Mouse (Mus musculus) adipocyte (in vitro differentiated cells): Measurements from ENCODE around the gene Ppl.

ENCODE experiments used
- DNase-seq: peaks from one replicate; pipeline ENCODE4 v3.0.0-alpha.2; 2016; ENCODE audit warnings: low spot score

Gene Ppl

DNA sequence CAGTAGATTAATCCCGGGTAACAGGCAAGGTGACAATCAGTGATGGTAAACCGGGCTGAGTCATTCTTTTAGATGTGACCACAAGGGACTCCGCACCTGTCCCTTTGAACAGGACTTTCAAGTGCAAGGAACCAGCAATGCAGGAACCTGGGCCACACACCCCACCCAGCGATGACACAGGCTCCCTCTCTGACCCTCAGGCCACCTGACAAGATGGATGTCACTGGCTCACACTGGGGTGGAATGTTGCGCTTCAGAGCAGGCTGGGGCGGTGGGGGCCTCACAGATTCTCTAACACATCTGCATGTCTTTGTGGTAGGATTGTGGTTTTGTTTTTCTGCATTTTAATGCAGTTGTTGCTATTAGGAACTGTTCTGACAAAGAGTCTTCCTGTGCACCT lies 8.7 kb downstream of the Ppl start:
- DNase-seq = no peak

DNA sequence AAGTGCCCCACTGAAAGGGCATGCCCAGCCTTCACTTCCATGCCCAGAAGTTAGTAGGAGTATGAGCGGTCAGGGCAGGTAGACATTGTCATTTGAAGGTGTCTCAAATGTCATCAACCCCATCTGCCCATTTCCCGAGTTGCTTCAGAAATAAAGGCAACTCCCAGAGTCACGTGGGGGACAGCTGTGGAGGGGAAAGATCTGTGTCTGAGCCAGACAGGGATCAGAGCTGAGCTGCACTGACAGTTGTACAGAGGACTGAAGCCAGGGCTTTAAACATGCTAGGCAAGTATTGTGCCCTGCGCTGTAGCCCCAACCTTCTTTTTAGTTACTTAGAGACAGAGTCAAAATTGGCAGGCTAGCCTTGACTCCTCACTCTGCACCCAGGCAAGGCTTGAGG lies 12.4 kb downstream of the Ppl start:
- DNase-seq = no peak

DNA sequence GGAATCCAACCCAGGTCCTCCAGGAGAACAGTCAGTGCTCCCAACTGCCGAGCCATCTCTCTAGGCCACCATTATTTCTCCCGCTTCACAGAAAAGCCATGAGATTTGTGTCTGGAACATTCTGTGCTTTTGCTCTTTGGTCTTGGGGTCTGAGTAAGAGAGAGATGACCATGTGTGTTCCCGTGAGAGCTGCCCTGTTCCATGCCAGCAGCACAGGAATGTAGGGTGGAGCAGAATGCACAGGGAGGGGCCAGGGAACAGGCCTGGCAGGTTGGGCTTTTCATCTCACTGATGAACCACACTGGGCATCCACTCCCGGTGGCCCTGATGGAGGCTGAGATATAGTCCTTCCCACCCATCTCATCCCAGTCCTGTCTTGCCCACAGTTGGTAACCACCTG lies 12.8 kb downstream of the Ppl start:
- DNase-seq = no peak

DNA sequence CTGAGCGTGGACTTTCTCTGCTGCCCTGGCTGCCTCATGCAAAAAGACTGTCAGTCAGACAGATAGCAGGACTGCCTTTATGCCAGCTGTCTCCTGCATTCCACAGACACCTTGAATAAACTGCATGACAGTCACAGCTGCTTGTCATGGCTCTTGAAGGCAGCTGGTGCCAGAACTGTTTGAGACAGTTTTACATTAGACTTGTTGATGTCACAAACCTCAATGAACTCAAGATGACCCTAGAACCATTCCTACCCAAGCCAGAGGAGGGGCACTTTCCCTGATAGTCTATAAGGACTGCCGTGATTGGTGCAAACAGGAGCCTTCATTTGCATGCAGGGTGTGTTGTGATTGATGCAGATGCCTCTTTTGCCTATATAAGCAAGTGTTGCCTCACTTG lies 18.6 kb downstream of the Ppl start:
- DNase-seq = peak; percentile 39

DNA sequence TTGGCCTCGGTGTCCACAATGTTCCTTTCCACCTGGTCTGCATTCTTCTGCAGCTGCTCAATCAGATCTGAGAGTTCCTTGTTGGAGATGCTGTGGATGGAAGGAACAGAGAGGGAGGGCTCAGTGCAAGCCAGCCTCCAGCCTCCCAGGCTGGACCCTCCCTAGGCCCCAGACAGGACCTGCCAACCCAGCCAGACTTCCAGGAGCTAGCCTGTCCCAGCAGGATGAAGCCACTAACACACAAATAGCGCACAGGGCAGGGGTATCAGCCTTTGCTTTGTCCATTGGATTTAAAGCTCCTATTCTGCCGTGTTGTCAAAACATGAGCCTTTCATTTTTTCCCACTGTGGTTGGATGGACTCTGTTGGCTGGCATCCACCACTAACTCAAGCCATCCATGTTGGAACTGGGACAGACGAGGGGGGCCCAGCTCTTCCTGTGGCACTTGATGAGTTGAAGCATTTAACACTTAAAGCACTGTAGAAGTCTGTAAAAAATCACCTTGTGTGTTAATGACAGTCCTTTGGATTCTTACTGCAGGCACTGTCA lies 19.1 kb downstream of the Ppl start:
- peak; percentile 39 for DNase-seq

DNA sequence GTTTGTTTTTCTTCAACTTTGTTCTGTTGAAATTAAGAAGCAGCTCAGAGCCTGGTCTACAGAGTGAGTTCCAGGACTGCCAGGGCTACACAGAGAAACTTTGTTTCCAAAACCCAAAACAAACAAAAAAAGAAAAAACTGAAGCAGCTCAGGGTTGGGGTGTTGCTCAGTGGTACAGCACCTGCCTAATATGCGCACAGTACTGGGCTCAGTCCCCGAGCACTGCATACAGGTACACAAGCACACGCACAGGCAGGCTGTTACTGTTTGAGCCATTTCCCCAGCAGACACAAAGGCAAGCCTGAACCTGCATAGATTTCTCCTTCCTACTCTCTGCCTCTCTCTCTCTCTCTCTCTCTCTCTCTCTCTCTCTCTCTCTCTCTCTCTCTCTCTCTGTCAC lies 21.2 kb downstream of the Ppl start:
- DNase-seq = no peak

DNA sequence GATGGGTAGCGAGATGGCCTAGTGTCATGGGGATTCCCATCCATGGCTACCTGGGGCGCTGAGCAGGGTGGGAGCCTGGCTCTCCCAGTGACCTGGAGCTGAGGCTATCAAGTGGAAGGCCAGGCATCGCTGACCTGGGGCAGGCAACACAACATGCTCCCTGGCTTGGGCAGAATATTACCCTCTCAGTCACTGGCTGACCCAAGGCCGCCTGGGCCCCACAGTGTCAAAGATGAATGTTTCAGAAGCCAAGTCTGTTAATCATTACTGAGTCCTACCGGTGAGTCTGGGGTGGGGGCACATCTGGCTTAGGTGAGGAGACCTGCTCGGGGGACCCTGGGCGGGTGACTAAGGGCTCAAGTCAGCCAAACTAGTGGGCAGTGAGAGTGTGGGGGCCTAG lies 22.3 kb downstream of the Ppl start:
- DNase-seq = no peak

DNA sequence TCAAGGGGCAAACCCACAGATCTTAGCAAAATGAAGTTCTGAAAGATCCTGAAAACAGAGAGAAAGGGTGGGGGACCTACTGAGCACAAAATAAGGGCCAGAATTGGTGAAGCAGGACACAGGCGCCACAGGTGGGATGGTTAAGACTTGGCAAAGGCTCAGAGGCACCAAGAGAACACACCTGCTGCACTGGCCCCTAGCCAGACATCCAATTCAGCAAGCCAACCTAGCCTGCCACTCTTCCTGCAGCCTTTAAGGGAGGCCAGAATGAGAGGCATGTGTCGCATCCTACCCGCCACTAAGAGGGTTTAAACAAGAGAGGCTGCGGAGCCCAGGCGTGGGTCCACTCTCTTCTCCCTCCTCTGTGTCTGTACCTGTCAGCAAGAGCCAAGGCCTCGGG lies 31.2 kb downstream of the Ppl start:
- DNase-seq = no peak

DNA sequence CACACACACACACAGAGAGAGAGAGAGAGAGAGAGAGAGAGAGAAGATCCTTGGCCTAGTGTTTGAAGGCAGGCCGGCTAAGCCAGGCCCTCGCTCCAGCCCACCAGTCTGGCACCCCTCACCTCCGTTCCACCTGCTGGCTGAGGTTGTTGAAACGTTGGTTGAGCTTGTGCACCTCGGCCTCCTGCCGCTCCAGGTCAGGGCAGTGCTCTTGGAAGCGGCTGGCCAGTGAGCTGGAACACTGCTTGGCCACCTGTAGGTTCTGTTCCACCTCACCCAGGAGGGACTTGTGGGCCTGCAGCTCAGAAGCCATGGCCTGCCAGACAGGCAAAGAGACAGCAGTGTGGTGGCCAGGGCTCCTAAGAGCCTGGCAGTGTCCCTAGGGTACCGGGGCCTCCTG lies 35.7 kb downstream of the Ppl start:
- no peak for DNase-seq

DNA sequence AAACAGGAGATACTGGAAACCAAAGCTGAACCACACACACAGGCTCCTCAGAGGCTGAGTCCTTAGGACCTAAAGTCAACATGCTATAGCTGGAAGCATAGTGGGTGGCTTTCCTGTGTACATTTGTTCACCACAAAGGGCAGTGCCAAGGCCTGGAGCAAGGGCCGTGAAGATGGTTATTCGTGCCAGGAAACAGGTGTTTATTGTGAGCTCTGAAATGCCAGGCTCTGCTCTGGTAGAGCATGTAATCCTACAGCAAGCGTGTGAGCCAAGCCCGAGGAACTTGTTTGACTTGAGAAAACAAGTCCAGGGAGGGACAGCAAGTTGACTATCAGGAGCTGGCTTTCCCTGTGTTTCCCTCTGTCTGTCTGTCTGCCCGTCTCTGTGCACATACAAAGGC lies 38.9 kb downstream of the Ppl start:
- DNase-seq = no peak

DNA sequence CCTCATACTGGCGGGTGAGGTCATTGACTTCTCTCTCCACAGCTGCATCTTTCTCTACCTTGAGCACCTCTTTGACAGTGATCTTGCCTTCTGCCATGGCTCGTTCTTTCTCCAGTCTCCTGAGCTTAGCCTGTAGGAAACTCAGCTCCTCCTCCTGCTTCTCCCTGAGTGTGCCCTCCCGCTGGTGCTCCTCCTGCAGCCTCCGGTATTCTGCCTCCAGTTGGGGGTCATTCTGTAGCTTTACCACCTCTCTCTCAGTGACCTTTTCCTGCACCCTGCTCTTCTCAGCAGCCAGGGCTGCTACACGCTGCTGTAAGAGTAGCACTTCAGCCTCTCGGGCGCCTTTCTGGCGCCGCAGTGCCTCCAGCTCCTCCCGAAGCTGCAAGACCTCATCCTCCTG lies 43.2 kb downstream of the Ppl start:
- no peak for DNase-seq

DNA sequence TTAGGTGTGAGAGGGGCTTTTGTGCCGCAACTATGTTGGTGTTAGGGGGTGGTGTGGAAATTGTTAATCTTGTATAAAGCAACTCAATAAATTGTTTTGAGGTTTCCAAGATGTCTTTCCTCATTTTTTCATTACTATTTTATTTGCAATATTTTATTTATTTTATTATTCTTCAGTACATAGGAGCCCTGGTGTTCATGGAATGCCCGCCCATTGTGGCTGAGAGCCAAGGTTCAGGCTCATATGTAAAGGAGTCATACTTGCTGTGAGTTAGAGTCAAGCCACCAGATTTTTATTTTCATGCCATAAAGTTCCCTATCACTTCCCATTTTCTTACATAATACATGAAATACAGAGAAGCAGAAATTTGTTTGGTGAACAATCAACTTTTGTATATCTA lies 46.0 kb downstream of the Ppl start:
- DNase-seq = no peak

DNA sequence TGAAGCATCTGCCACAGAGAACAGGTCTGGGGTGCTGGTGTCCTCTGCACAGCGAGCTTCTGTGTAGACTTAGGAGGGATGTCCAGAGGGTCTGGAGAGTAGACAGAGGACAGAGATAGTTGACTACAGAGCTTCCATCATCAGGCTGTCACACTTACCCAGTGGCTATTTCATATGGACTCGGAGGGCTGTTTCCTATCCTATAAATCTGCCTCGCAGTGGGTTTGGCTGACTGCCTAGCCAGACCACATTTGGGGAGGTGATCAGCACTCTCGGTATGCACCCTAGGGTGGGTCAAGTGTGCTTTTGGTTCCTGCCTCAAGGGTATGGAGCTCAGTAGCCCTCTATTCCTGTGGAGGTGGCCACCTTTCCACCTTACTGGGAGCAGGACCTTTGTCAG lies 47.0 kb downstream of the Ppl start:
- no peak for DNase-seq

DNA sequence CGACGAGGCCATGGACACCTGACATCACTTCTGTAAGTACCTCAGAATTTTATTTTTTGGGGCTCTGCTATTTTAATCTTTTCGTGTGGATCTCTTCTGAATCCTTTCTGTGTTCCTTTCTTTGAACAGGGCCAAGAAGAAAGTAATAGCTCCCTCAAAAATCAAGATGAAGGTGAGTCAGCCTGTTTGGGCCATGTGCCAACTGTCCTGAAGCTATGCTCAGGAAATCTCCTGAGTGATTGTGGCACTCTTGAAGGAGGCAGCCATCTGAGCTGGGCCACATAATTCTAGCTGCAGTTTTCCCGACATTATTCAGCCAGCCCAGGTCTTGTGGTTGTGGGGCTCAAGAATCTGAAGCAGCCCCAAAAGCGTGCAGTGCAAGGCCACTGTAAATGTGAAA lies 57.9 kb downstream of the Ppl start:
- DNase-seq = no peak

DNA sequence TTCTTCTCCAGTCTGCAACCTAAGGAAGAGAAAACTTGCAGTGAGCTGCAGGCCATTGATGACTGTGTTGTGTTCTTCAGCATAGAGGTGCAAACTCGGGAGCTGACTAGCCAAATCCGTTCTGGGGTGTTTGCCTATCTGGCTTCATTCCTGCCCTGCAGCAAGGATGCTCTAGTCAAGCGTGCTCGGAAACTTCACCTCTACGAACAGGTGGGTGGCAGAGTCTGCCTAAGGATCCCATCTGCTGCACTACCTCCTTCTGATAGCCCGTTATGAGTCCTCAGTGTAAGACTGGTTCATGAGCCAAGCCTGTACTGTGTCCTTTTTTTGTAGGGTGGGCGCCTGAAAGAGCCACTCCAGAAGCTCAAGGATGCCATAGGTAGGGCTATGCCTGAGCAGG lies 60.2 kb downstream of the Ppl start:
- DNase-seq = no peak

DNA sequence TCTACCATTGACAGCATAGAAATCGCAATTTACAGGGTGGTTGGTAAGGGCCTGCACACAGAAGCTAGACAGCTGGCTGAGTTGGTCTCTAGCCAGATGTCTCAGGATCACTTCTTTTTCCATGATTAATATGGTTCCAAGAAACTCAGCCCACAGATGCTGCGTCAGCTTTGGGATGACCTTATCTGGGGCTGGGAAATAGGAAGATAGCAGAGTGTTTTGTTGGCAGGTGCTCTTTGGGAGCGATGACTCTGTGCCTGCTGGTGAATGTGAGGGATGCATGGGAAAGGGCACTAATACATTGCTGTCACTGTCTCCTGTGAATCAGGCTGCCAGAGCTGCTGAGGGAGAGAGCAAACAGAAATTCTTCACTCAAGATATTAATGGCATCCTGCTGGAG lies 61.9 kb downstream of the Ppl start:
- no peak for DNase-seq

DNA sequence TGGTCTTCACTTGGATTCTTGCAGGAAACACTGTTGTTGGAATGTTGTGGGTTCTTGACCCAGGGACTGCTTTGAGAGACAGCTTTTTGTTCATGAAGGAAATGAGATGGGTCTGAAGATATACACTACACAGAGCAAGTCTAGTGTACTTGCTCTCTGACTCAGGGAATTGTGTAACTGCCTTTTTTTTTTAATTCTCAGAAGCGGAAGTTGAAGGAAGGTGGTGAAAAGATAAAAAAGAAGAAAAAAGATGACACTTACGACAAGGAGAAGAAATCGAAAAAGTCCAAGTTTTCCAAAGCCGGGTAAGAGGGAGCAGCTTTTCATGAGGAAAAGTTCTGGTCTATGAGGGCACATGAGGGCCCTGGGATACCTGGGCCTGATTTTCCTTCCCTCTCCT lies 68.7 kb downstream of the Ppl start:
- DNase-seq = no peak

DNA sequence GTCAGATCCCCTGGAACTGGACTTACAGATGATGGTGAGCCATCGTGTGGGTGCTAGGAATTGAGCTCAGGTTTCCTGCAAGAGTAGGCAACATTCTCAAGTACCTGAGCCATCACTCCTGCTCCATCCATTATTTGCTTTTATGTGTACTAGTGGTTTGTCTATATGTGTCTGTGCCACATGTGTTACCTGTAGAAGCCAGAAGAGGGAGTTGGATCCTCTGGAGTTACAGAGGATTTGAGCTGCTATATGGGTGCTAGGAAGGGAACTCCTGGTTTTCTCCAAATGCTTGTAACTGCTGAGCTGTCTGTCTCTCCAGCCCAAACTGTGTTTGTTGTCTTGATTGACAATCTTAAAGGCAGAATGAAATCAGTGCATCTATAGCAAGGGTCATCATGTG lies 74.1 kb downstream of the Ppl start:
- DNase-seq = no peak

DNA sequence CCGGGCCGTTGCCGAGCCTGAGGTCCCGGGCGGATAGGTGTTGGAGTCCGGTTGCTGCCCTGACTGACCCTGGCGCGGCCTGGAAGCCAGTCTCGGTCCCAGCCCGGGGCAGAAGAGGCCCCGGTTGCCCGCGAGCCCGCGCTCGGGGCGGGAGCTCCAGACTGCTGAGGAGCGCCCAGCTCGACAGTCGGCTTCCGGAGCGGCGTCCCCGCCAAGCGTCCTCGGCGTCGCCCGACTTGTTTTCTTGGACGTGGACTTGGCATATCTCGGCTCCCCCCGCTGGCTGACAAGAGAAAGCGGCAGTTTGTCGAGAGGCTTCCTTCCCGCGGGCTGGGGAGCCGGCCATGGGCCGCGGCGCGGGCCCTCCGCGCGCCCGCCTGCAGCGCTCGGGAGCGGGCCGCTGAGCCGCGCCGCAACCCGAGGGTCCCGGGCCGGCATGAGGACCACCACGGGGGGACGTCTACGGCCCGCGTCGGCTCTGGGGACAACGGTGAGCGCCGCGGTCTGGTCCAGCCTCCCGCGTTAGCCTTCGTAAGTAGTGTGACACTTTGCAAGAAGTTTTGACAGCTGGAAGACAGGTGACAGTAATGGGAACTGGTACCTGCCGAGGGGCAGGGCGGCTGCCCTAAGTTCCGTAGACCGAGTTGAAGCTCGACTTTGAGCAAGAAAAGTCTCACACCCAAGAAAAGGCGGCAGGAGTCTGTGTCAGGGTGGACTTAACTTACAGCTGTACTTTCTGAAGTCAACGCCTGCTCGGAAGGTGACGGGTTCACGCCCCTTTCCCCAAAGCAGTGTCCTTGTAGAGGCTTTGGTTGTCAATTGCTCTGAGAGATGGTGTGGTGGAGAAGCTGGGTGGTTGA lies 81.7 kb downstream of the Ppl start:
- DNase-seq = peak; percentile 76

DNA sequence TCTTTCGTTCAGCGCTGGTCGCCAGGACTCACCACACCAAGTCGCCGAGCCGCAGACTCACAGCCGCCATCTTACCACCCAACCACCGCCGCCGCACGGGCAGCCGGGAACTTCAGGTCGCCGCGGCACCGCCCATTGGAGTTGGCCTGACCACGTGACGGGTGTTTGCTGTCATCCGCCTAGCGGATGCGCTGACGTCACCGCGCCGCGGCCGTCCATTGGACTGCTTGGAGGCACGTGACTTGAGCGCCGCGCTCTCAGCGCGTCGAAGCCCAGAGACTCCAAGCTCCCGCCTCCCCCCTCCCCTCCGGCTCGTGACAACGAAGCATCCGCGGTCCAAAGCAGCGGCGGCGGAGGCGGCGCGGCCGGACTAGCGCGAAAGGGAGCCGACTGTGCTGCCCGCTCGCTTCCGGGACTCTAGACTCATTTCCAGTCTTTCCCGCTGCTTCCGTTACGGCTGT lies 82.4 kb downstream of the Ppl start, which contains the start of the genes Glyr1 and Ubn1:
Gene Glyr1, minus strand, starts transcription at position 90 of the 461 bp plus-strand sequence.
Gene Ubn1, plus strand, starts transcription at position 284 of the 461 bp plus-strand sequence.
- peak; percentile 99 for DNase-seq

DNA sequence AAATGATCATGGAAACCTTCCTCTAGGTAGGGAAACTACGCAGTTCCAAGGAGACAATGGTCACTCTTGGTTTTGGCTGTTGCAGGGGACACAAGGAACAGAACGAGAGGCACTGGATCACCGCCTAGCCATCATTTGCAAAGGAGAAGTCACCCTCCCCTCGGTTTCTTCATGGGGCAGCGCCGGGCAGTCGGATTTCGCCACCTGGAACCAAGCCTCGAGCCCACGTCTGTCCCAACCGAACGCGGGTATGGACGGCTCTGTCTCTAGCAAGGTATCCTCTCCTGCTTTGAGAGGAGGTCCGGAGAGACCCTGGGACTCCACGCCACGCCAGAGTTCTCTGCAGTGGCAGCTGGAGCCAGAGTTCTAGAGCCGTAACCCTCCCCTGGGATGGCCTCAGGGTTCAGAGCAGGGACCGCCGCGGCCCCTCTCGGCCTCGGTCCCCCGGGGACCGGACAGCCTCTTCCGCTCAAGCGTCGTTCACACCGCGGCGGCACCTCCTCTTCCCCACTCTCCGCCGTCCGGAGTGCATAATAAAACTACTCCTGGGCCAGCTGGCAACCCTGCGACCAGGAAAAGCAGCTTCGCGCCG lies 82.9 kb downstream of the Ppl start:
- peak; percentile 51 for DNase-seq

DNA sequence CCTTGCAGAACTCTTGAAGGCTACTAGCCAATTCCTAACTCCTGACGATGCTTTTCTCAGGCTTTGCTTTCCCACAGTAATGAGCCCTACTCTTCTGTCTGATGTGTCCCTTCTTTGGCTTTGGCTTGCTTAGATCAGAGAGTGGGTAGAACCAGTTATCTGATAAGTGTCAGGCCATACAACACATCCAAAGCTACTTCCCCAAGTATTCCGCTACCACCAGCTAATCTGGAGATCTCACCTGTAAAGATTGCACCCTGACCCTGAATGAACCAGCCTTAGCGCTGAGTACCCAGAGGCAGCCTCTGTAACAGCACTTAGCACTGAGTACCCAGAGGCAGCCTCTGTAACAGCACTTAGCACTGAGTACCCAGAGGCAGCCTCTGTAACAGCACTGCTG lies 86.9 kb downstream of the Ppl start:
- no peak for DNase-seq

DNA sequence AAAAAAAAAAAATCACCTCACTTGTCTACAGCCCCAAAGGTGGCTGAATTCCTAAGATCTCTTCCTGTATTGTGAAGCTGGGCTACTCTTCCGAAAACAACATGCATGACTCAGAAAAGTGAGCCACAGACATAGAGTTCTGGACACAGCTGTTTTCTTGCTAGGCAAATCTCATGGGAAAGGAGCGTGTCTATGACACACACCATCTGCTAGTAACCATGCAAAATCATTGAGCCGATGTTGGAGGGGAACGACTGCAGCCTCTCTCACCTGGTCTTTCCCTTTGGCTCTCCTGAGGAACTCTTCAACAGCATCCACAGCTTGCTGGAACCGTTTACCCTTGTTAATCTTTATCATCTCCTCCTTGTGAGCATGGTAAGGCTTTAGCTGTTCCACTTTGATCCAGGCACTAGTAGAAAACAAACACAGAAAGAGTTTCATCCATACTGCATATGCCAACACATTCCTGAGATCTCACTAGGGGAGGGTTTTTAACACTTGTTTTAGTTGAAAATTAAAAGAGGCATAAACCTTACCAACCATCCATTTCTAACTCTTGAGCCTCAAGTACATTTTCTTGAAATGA lies 95.5 kb downstream of the Ppl start:
- DNase-seq = no peak
